Mouse (Mus musculus) urinary bladder, postnatal 4 days (tissue): Measurements from ENCODE around the gene Smad3.

Source experiments
- DNase-seq, 2 experiments: peaks; one replicate each; pipeline ENCODE4 v3.0.0; 2021 to 2022; ENCODE audit warnings: low spot score in 2 of 2

Gene Smad3

DNA sequence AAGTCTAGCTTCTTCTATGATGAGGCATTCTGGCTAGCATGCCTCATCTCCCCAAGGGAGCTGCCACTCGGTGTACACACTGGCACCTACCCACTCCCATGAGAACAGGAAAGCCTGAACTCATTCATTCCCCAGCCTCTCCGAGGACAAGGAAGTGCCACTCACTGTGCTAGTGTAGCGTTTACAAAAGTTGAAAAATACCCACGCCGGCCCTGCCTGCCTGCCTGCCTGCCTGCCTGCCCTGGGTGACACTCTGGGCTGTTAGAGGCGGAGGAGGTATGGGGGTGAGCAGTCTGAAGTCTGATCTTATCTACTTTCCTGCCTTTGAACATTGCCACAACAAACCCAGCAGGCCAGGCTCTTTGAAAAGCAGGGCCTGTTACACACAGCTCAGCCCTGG lies 37.1 kb downstream of the Smad3 start:
- DNase-seq: no peak

DNA sequence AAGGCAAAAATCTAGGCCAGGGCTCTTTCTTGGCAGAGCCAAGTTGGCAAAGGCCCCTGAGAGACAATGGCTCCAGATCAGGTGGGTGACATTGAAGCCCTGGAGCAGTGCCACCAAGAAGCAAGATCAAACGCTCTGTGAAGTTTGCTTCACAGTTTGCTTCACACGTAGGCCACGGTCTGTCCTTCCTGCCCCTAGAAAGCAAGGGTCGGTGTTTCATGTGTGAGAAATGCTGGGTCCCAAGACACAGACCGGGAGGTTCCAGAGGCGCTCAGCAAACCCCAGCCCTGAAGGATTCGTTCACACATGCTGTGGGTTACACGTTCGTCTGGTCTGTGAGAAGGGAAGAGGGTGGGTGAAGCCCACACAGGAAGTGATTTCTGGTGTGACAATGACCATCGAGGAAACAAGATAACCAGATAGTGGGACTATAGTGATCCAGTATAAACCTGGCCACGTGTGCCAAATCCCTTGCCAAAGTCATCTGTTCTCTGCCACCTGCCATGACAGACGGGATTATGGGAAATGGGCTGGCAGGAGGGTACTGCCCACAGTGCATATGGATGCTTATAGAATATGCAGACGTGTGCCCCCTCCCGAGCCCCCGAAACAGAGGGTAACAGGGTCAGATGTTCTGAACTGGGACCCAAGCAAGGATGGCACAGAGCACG lies 37.9 kb downstream of the Smad3 start:
- no peak for DNase-seq

DNA sequence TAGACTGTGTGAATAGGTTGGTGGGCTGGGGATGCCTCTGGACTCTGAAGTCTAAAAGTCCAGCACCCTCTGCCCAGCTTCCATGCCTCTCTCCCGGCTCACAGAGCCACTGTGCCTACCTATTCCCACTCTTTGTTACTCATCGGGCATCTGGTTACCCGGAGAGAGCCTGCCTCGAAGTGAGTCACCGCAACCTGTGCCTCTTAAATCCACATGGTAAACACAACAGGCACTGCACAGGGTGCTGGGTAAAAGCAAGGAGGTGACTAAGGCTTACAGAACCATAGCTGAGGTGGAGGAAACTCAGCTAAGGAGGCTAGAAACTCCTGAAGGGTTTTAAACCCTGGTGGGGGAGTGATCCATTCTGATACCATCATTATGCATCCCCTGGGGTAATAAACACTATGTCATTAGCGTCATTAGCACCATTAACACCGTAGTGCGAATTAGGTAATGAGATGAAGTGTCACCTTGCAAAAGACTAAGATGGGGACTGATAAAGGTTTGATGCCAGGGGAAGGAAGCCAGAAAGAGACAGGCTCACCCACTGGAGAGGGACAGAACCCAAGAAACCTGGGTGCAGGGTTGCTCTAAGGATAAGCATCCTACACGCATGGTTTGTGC lies 38.9 kb downstream of the Smad3 start:
- DNase-seq: no peak

DNA sequence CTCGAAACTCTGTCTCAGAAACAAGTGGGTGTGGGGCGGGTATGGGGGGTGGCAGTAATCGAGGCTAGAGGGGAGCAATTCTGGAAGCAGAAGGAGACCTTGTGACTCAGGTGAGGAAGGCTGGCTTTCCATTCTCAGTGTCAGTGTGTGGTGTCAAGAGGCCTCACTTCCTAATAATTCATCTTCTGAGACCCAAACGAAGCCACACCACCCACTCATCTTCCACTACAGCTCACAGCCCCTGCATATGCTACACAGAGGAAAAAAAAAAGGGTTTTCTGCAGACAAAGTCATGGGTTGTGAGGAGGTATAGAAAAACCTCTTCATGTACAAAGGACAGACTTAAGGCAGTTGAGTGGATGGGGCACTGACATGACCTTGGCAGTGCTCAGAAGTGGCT lies 39.6 kb downstream of the Smad3 start:
- no peak for DNase-seq

DNA sequence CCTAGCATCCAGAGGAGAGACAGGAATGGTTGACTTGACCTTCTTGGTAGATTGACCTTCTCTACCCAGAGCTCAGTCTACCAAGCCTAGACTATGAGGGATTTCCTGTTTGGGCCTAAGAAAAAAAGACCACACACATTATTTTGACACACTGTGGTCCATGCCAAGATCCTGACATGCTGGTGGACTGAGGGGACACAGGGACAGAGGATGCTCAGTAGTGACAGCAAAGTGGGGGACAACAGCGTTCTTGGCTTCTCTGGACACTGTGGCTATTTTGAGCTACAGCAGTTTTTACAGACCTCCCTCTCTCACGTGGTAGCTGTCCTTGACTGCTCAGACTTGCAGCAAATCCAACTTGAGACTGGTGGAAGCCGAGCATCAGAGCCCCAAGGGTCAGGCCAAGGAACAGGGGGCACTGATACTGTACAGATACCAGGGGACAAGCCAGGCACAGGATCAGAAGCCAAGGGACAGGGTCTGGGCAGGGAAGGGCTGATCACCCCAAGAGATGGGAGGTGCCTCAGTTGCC lies 40.3 kb downstream of the Smad3 start:
- DNase-seq: no peak

DNA sequence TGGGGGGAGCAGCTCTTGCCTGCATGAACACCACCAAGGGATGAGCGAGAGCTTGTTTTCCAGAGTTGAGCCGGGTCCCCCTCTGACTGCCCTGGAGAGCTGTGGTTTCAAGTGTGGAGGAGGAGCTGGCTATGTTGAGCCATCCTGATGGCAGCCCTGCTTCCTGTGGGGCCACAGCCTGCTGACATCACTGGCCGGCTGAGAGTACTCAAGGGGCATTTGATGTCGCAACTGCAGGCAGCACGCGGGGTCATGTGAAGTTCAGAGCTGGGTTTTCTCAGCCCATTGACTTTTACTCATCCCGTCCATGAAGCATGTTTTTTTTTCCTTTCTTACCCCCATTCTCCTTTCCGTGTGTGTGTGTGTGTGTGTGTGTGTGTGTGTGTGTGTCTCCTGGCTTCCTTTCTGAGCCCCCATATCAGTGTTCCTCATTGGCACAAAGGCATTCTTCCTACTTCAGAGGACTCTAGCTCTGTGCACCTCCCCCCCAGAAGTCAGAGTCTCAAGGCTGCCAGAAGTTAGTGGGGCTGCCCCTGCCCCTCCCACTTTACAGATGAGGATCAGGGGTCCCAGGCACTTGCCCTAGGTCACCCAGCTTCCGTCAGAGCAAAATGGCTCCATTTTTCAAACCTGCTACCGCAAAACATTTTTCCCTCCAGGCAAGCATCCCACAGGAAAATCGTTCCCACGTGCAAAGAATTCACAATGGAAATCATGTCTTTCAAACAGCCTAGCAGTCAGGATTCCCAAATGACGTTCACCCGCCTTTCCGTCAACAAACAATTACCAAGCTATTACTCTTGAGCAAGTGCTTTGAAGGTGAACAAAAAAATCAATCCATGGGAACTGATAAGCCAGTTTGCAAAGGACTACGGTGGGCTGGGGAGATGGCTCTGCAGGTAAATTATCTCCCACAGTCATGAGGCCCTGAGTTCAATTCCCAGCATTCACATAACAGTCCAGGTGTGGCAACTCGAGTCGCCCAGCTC lies 41.4 kb downstream of the Smad3 start:
- peak; percentile 56 to 70 for DNase-seq

DNA sequence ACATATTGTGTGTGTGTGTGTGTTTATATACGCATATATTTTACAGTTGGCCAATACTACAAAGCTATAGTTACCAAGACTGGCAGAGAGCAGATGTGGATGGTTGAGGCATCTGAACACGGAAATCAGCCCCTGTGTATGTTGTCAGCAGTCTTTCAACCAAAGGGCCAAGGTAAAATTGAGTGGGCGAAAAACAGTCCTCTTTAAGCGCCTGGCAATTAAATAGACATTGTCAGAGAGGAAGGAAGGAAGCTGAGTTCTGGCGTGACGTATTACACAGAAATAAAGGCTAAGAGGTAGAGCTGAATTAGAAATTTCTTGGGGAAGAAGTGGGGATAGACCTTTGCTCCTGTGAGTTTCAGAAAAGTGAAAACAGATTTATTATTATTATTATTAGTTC lies 43.2 kb downstream of the Smad3 start:
- no peak for DNase-seq

DNA sequence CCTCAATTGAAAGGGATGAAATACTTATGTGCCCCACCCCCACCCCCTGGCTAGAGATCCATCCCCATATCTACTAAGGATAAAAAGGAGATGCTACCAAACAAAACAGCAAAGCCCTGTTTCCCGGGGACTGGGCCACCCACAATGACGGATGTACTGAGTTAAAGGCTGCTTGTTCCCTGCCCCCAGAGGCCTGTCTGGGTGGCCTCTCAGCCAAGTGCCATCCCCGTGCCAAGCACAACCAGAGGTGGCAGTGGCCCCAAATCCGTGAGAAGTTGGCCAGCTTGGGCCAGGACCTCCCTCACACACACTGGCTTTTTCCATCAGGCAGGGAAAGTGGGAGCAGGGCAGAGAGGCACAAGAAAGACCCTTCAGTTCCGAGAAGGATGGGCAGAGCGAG lies 45.0 kb downstream of the Smad3 start:
- DNase-seq: no peak

DNA sequence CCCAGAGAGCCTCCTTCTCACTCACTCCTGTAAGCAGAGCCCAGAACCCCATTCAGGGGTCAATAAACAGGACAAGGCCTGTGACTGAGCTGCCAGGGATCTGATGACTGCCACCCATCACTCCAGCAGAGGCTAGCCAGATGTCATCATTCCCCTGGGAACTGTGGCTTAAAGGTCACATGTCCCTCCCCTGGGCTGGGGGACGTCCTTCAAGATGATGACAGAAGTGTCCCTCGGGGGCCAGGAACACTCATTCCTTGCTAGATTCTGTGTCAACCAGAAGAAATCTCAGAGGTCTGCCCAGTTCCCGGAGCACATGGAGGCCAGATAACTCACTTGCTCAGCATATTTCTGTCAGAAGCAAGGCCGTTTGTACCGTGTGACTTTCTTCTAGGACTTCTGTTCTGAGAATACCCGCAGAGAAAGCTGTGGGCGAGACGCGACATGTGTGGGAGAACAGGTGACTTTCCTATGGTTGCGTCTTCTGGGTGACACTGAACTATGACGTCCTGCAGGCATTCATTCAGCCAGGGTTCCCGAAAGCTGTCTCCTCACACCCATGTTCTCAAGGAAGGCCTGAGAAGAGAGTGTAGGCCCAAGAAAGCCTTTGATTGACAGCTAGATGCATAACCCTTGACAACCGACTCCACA lies 46.1 kb downstream of the Smad3 start:
- DNase-seq: no peak

DNA sequence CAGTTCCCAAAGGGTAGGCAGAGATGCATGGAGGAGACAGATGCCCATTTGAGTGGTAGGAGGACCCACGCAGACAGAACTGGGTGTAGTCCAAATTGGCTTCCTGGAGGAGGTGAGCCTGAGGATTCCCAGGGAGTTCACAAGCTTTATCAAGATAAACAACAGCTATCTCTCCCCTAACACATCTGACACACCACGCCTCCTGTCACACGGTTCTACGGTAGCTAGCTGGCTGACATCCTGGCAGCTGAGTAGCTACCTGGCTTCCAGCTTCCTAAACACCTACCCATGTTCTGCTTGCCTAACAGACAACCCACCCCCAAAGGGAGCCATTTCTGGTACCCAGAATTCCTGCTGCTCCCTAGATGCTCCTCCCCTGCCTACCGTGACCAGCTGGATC lies 47.9 kb downstream of the Smad3 start:
- DNase-seq: no peak

DNA sequence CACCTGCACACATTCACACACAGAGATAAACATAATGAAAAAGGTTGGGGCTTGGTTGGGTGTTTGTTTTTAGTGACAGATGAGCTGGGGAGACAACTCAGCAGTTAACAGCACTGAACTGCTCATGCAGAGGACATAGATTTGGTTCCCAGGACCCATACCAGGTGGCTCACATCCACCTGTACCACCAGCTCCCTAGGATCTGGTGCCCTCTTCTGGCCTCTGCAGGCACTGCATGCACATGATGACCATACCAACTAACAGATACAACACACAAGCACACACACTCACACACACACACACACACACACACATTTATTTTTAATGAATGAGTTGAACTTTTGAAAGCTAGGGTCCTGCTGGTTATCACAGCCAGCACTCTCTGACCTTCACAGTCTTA lies 48.5 kb downstream of the Smad3 start:
- DNase-seq: no peak

DNA sequence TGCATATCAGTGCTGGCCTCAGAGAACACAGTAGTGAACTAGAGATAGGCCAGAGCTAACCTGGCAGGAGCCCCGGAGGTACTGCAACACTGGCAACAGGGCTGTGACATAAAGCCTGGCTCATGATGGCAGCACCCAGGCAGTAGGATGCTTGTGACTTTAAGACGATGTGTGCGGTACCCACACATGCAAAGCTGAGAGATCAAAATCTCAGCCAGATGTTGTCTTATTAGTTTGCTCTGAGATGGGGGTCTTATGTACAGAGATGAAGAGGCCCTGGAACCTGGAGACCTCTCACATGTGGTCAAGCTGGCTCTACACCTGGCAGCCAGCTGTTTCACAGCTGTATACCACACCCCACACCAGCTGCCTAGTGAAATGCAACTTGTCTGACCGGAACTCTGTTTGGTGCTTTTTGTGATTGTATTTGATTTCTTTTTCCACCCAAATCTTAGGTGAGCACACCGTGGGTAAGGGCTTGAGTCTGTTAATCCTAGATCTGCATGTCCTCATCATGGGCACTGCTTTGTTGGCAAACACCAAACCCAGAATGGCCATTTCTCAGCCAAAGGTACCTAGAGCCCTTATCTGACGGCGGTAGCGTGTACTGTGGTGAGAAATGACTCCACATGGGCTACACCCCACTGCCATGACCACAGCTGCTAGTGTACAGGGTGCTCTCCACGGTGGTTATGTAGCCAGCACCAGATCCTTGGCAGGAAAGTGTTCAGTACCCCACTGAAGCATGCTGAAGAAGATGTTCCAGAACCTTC lies 49.8 kb downstream of the Smad3 start:
- no peak for DNase-seq

DNA sequence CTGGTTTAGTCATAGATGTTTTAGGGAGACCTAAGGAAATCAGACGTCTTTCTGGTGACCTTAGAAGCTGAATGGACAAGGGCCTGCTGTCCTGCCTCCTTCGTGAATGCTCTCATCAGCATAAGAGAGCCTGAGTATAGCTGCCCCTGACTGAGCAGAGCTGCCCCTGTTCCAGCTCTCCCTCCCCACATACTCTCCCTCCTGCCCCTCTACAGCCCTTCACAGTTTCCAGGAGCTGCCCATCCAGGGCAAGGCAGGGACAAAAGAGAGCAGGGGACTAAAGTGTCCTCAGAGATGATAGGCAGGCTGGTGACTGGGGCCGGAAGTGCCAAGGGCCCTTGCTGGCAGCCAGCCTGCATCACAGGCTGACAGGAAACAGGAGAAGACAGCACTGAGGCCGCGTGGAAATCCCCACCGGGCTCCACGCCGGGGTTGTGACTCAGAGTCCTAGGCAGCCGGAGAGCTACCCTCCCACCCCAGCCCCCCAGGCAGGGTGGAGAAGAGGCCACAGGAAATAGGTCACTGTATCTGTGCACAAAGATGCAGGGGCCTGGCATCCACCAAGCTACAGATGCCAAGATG lies 51.6 kb downstream of the Smad3 start:
- DNase-seq: peak in 1 of 2 experiments; percentile 64

DNA sequence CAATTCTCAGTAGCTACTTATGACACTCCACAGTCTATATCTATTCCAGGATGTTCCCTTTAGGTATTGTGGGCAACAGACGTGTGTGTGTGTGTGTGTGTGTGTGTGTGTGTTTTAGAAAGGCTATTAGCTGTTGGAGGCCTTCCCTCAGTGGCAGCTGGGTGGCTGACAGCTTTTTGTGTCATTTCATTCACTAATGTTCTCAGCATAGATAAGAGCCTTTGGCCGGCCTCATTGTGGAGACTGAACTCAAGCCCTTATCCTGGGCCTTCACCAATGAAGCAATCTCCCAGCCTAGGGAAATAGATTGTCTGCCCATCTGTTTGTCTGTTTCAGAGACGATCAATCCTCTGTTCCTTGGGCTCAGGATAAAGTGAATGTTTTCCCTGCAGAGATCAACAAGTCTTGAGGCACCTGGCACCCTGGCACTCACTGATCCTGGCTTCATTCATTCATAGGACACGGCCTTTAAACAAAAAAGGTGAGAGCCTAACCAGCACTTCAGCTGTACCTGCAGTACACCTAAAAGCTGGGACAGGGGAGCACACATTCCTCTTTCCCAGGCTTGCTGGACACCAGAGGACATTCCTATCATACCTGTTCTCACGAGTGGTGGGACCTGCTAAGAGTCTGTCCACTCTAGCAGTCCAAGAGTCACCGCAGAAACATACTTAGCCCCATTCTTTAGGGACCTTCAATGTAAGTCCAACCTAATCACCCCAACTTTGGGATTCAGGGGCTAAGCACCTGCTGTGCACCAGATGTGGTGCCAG lies 52.6 kb downstream of the Smad3 start:
- DNase-seq: no peak

DNA sequence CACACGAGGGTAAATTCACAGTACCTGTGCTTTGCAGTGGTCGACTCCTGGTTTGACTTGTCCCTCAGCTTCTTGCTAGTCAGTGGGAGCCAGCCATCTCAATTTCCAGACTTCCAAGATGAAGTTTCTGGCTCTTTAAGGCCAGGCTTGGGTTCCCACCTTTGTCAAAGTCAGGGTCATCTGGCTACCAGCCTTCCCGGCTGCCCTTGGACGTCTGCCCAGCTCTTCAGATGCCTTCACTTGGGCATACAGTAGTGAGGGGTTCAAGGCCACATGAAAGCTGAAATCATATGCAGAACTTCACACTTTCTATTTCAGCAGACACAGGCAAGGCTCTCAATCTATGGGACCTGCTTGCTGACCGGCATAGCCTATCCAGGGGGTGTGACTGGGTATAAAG lies 53.7 kb downstream of the Smad3 start:
- no peak for DNase-seq

DNA sequence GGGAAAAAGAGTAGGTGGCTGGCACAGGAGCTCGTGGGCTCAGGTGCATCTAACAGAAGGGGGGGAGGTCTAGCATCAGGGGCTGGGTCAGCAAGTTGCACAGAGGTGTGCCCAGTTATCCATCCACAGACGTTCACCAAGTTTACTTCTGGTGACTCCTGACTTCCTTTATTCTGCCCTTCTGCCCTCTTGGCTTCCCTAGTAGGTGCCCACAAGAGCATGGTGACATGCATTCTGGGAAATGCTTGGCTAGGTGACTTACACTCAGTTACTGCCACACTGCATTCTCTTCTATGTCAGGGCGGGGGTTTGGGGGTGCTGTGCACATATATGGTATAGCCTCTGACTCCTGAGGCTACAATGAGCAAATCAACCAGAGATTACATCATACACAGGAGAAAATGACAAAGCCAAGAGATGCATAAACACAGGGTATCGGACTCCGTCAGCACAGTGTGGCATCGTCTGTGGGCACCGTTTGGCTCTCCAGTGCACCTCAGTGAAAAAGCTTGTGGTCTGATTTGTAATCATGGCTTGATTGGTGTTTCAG lies 54.5 kb downstream of the Smad3 start:
- no peak for DNase-seq

DNA sequence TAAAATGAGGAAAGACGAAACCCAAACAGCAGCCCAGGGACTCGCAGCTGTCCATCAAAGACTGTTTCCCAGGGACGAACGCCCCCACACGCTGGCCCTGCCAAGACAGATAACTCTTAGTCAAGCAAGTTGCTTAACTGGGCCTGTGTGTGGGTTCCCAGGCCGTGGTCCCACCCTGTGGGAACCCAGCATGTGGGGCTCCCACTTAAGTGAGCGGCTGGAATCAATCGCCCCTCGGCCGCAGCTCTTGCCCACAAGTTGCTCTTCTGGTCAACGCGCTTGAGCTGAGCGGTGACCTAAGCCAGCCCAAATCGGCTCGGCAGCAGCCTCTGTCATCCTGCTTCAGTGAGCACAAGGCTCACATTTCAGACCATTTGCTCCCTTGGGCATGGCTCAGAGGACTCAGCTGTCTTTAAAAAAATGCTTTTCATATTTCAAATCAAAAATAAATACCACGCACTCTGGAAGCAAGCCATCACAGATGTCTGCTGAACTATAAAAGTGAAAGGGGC lies 55.2 kb downstream of the Smad3 start:
- DNase-seq: no peak

DNA sequence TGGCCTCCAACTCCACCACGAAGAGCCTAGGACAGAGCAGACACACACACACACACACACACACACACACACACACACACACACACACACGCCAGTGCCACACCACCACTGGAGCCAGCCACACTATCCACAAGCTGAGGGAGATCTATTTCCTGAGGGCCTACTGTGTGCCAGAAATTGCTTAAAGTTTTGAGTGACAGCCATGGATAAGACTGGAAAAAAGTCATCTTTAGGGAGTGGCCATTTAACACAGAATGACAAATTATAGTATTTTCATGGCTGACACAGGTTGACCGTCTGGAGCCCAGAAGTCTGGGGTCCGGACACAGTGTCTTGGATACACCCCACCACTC lies 55.9 kb downstream of the Smad3 start:
- DNase-seq: no peak

DNA sequence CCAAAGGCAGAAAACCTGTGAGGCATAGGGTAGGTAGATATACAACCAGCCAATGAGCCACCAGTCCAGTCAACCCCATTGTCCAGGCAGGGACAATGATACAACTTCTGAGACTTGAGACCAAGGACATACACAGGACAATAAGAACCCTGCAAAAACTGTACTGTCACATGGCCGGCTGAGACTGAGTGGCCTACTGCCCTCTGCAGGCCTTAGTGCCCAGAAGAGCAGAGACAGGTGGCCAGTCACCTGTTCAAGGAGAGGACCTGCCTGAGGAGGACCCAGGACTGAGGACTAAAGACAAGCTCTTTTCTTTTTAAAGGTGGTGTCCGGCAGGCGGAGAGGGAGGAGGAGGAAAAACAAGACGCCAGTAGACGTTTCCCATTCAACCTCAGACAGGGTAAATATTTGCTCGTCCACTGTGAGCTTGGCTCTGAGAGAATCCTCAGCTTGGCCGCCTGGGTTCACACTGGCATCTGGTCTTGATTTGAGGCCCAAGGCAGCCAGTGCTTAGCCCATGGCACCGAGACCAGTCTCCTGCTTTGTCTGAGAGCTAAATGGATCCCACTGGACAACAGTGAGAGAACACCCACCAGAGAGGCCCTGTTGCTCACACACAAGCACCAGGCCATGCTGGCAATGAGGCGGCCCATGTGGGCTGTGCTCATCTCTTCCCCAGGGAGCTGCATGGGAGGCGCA lies 56.4 kb downstream of the Smad3 start:
- DNase-seq: no peak
